Mouse (Mus musculus) WW6 (cell line): Measurements from ENCODE around the gene Gpr176.
A peak's percentile ranks its signal among the peaks of the same experiment; 100 is the strongest.

Experiments
- DNase-seq: peaks from one replicate; pipeline ENCODE4 v3.0.0-alpha.2; 2013; ENCODE audit warnings: low read depth, low spot score

Gene Gpr176

GRCm38 (mm10) chr2:118373572-118374279 is 507 bp upstream of the Gpr176 start:
- peak; percentile 65 for DNase-seq

GRCm38 (mm10) chr2:118372561-118372900 is 688 bp downstream of the Gpr176 start:
- peak; percentile 7 for DNase-seq

- no peak for DNase-seq
Measured at GRCm38 (mm10) chr2:118371841-118372240, 1.4 kb downstream of the Gpr176 start.

GRCm38 (mm10) chr2:118355138-118355719 is 18.0 kb downstream of the Gpr176 start:
- DNase-seq = no peak

- no peak for DNase-seq
Measured at GRCm38 (mm10) chr2:118353916-118354403, 19.3 kb downstream of the Gpr176 start.

- no peak for DNase-seq
Measured at GRCm38 (mm10) chr2:118353498-118353897, 19.7 kb downstream of the Gpr176 start.

- no peak for DNase-seq
Measured at GRCm38 (mm10) chr2:118345535-118345934, 27.7 kb downstream of the Gpr176 start.

- DNase-seq = no peak
Measured at GRCm38 (mm10) chr2:118343897-118344296, 29.3 kb downstream of the Gpr176 start.

GRCm38 (mm10) chr2:118341295-118341694 is 31.9 kb downstream of the Gpr176 start:
- no peak for DNase-seq

- no peak for DNase-seq
Measured at GRCm38 (mm10) chr2:118336084-118336483, 37.1 kb downstream of the Gpr176 start.

GRCm38 (mm10) chr2:118322663-118323062 is 50.6 kb downstream of the Gpr176 start:
- no peak for DNase-seq

- DNase-seq = no peak
Measured at GRCm38 (mm10) chr2:118321804-118322203, 51.4 kb downstream of the Gpr176 start.

GRCm38 (mm10) chr2:118321094-118321493 is 52.1 kb downstream of the Gpr176 start:
- no peak for DNase-seq

- DNase-seq = no peak
Measured at GRCm38 (mm10) chr2:118320519-118320918, 52.7 kb downstream of the Gpr176 start.

- DNase-seq = no peak
Measured at GRCm38 (mm10) chr2:118319176-118319575, 54.0 kb downstream of the Gpr176 start.

GRCm38 (mm10) chr2:118316939-118317338 is 56.3 kb downstream of the Gpr176 start:
- no peak for DNase-seq

- DNase-seq = no peak
Measured at GRCm38 (mm10) chr2:118315656-118316402, 57.4 kb downstream of the Gpr176 start.

- no peak for DNase-seq
Measured at GRCm38 (mm10) chr2:118307561-118307960, 65.7 kb downstream of the Gpr176 start.

- no peak for DNase-seq
Measured at GRCm38 (mm10) chr2:118306966-118307365, 66.3 kb downstream of the Gpr176 start.

- DNase-seq = no peak
Measured at GRCm38 (mm10) chr2:118306522-118306895, 66.7 kb downstream of the Gpr176 start.

GRCm38 (mm10) chr2:118305827-118306521 is 67.2 kb downstream of the Gpr176 start:
- no peak for DNase-seq

GRCm38 (mm10) chr2:118303456-118303855 is 69.8 kb downstream of the Gpr176 start:
- DNase-seq = no peak
